Mouse (Mus musculus): ENCODE results near the gene Olfr224.

DNA sequence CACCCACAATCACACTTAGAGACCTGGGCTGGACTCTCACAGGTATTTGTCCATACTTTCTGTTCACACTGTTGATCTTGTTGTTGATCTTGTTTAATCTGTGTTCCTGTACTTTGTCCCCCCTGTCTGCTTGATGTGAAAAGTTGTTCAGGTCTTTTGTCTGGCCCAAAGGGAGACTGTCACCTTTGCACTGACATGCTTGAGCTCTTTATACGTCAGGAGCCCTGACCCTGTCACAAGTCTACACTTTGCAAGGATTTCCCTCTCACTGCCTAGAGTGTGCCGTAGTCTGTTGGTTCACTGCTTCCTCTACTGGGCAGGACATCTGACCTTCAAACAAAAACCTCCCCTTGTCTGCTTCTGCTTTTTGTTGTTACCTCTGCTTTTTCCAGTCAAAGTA lies 34.3 kb upstream of the Olfr224 start:
- TF ChIP-seq ZC3H11A (IDR thresholded peaks at IDR 0.05; ENCODE audit: borderline replicate concordance, low read depth, low read length) (no peak), CHD2 (IDR thresholded peaks at IDR 0.05; ENCODE audit: low read depth, low read length) (no peak)
